Mouse (Mus musculus): Measurements from ENCODE around the gene Opcml.

- TF ChIP-seq CTCF (conservative IDR thresholded peaks at IDR 0.05; ENCODE audit: low read length), result no peak
- TF ChIP-seq NANOG (IDR thresholded peaks at IDR 0.05; ENCODE audit: borderline replicate concordance, low read length), result no peak
- TF ChIP-seq POU5F1 (IDR thresholded peaks at IDR 0.05; ENCODE audit: borderline replicate concordance, low read length), result no peak
Observed at GRCm38 (mm10) chr9:28160953-28161352, 370.4 kb downstream of the Opcml start.
